Mouse (Mus musculus) neural tube, embryonic 11.5 days (tissue): ENCODE data around the gene Actrt3. TPM values are rescaled to one million over a fixed set of nuclear protein-coding genes. Genes with fewer than 3 reads are reported as not detected.

ENCODE experiments used
- ATAC-seq: fragments of 200-750 bp; cut with Nextera tagmentation; 2 replicates; pipeline ENCODE4 v1.8.0; 2017; ENCODE audit warnings: moderate number of reproducible peaks, mild to moderate bottlenecking, moderate TSS enrichment, moderate library complexity; ENCODE audit not compliant: insufficient read depth, low FRiP score, low TSS enrichment
- DNase-seq: peaks from one replicate; pipeline ENCODE4 v3.0.0-alpha.2; 2015; ENCODE audit warnings: low spot score
- H3K27ac ChIP-seq: fragments of 300-500 bp; sonication (generic); 2 replicates; pipeline ENCODE4 v1.5.1; 2014; ENCODE audit warnings: low read depth, mild to moderate bottlenecking, low read length
- H3K27me3 ChIP-seq: fragments of 300-500 bp; sonication (generic); 2 replicates; pipeline ENCODE4 v1.6.1; 2014; ENCODE audit warnings: mild to moderate bottlenecking, low read length, mixed read lengths; ENCODE audit not compliant: control insufficient read depth, insufficient read depth
- H3K36me3 ChIP-seq: fragments of 300-500 bp; sonication (generic); 2 replicates; pipeline ENCODE4 v1.6.1; 2014; ENCODE audit warnings: mild to moderate bottlenecking, low read length, moderate library complexity, mixed read lengths; ENCODE audit not compliant: control insufficient read depth, insufficient read depth
- H3K4me1 ChIP-seq: fragments of 300-500 bp; sonication (generic); 2 replicates; pipeline ENCODE4 v1.6.1; 2014; ENCODE audit warnings: low read length, mixed read lengths; ENCODE audit not compliant: control insufficient read depth, insufficient read depth
- H3K4me2 ChIP-seq: fragments of 300-500 bp; sonication (generic); 2 replicates; pipeline ENCODE4 v1.6.1; 2014; ENCODE audit warnings: low read depth, mild to moderate bottlenecking, moderate library complexity
- H3K4me3 ChIP-seq: fragments of 300-500 bp; sonication (generic); 2 replicates; pipeline ENCODE4 v1.5.1; 2014; ENCODE audit warnings: low read depth, low read length
- H3K9ac ChIP-seq: fragments of 300-500 bp; sonication (generic); 2 replicates; pipeline ENCODE4 v1.6.1; 2014; ENCODE audit warnings: mild to moderate bottlenecking, low read length
- H3K9me3 ChIP-seq: fragments of 300-500 bp; sonication (generic); 2 replicates; pipeline ENCODE4 v1.6.1; 2016; ENCODE audit warnings: low read length; ENCODE audit not compliant: control insufficient read depth
- WGBS: fragments of 180-500 bp; shearing (Covaris S2); extraction: QIAGEN DNeasy Blood & Tissue Kit; methylation state at CpG from one replicate; pipeline ENCODE4 v1.1.7; 2014; 5-methylcytosine and 5-hydroxymethylcytosine counted together
- polyA plus RNA-seq: library from polyadenylated mRNA; unstranded; fragments of >200 nt; fragmentation: Nextera tagmentation; extraction: Ambion mirVana; gene quantifications from 2 replicates; pipeline ENCODE4 v1.2.1, GENCODE M21; 2014

Actrt3 gene
- polyA plus RNA-seq, 1 experiment from 2014 or later, result 0.37 TPM

- no peak overlapping the region for H3K4me2 ChIP-seq
- no peak for ATAC-seq
- no peak overlapping the region for H3K27ac ChIP-seq
- H3K4me3 ChIP-seq, result no peak overlapping the region
- no peak overlapping the region for H3K9ac ChIP-seq
- 90% methylated on average over 4 of the region's 4 CpGs for WGBS
- H3K36me3 ChIP-seq, result peaks cover 16% of the 10 kb centered on the region
- H3K27me3 ChIP-seq, result no peaks in the 10 kb centered on the region
- H3K9me3 ChIP-seq, result no peaks in the 10 kb centered on the region
- H3K4me1 ChIP-seq, result no peaks in the 10 kb centered on the region
- DNase-seq, result no peak
Measured at GRCm38 (mm10) chr3:30610930-30611329, 11.2 kb upstream of the Actrt3 start.

- H3K9me3 ChIP-seq, result no peaks in the 10 kb centered on the region
- no peaks in the 10 kb centered on the region for H3K4me1 ChIP-seq
- no peak overlapping the region for H3K4me2 ChIP-seq
- WGBS, result 85% methylated on average over 3 of the region's 3 CpGs
- ATAC-seq (no peak), DNase-seq (no peak)
- no peak overlapping the region for H3K9ac ChIP-seq
- H3K4me3 ChIP-seq, result no peak overlapping the region
- no peaks in the 10 kb centered on the region for H3K27me3 ChIP-seq
- peaks cover 11% of the 10 kb centered on the region for H3K36me3 ChIP-seq
- no peak overlapping the region for H3K27ac ChIP-seq
Measured at GRCm38 (mm10) chr3:30608999-30609398, 9.3 kb upstream of the Actrt3 start.

- no peaks in the 10 kb centered on the region for H3K27me3 ChIP-seq
- WGBS, result 36% methylated on average over 10 of the region's 10 CpGs
- H3K4me1 ChIP-seq, result peaks cover 6% of the 10 kb centered on the region; the same call in 1 of the 2 replicates
- no peak overlapping the region for H3K27ac ChIP-seq
- no peaks in the 10 kb centered on the region; the same call in 1 of the 2 replicates for H3K36me3 ChIP-seq
- DNase-seq (no peak), ATAC-seq (no peak)
- peak overlapping the region; percentile 76 for H3K9ac ChIP-seq
- H3K9me3 ChIP-seq, result no peaks in the 10 kb centered on the region
- peak overlapping the region; percentile 69 for H3K4me2 ChIP-seq
- peak overlapping the region; percentile 88 for H3K4me3 ChIP-seq
Measured at GRCm38 (mm10) chr3:30603256-30603655, 3.5 kb upstream of the Actrt3 start.

- no peak for DNase-seq
- no peaks in the 10 kb centered on the region for H3K27me3 ChIP-seq
- H3K36me3 ChIP-seq, result no peaks in the 10 kb centered on the region; the same call in 1 of the 2 replicates
- peak overlapping the region; percentile 69 for H3K4me2 ChIP-seq
- H3K9me3 ChIP-seq, result no peaks in the 10 kb centered on the region
- peak overlapping the region; percentile 76 for H3K9ac ChIP-seq
- WGBS, result under 1% methylated on average over 27 of the region's 27 CpGs
- peak overlapping the region; percentile 95 for H3K27ac ChIP-seq
- peak overlapping the region; percentile 88 for H3K4me3 ChIP-seq
- peak; percentile 56 for ATAC-seq
- H3K4me1 ChIP-seq, result peaks cover 6% of the 10 kb centered on the region; the same call in 1 of the 2 replicates
Measured at GRCm38 (mm10) chr3:30602740-30603098, 3.0 kb upstream of the Actrt3 start.

- DNase-seq (peak; percentile 98), ATAC-seq (peak; percentile 93)
- under 1% methylated on average over 40 of the region's 40 CpGs for WGBS
- no peaks in the 10 kb centered on the region for H3K9me3 ChIP-seq
- H3K27ac ChIP-seq, result peak within 1 kb of the TSS; percentile 95
- H3K4me2 ChIP-seq, result peak within 1 kb of the TSS; percentile 69
- peak within 1 kb of the TSS; percentile 88 for H3K4me3 ChIP-seq
- no peaks in the 10 kb centered on the region for H3K27me3 ChIP-seq
- H3K4me1 ChIP-seq, result peaks cover 6% of the 10 kb centered on the region; the same call in 1 of the 2 replicates
- no peaks in the 10 kb centered on the region for H3K36me3 ChIP-seq
- peak within 1 kb of the TSS; percentile 76 for H3K9ac ChIP-seq
Measured at GRCm38 (mm10) chr3:30602065-30602739, 2.5 kb upstream of the Actrt3 start, which contains the start of gene Mynn. Gene Mynn, plus strand, starts transcription at chr3:30602065.

GRCm38 (mm10) chr3:30601610-30602064, 1.9 kb upstream of the Actrt3 start:
- Histone ChIP-seq H3K9ac (no peak overlapping the region; the same call in 1 of the 2 replicates), H3K4me1 (peaks cover 6% of the 10 kb centered on the region; the same call in 1 of the 2 replicates), H3K4me2 (peak overlapping the region; percentile 69), H3K9me3 (no peaks in the 10 kb centered on the region), H3K27ac (peak overlapping the region; percentile 95), H3K36me3 (no peaks in the 10 kb centered on the region), H3K27me3 (no peaks in the 10 kb centered on the region), H3K4me3 (peak overlapping the region; percentile 88)
- WGBS, result 1% methylated on average over 13 of the region's 13 CpGs
- DNase-seq (no peak), ATAC-seq (no peak)

- Histone ChIP-seq H3K27ac (no peak overlapping the region), H3K36me3 (no peaks in the 10 kb centered on the region), H3K4me2 (peak overlapping the region; percentile 69), H3K27me3 (no peaks in the 10 kb centered on the region), H3K4me3 (peak overlapping the region; percentile 88), H3K4me1 (peaks cover 6% of the 10 kb centered on the region; the same call in 1 of the 2 replicates), H3K9ac (no peak overlapping the region), H3K9me3 (no peaks in the 10 kb centered on the region)
- WGBS, result under 1% methylated on average over 17 of the region's 17 CpGs
- DNase-seq (peak; percentile 88), ATAC-seq (peak; percentile 46)
Measured at GRCm38 (mm10) chr3:30601175-30601574, 1.4 kb upstream of the Actrt3 start.

- Histone ChIP-seq H3K4me3 (peak overlapping the region; percentile 52), H3K4me1 (peaks cover 6% of the 10 kb centered on the region; the same call in 1 of the 2 replicates), H3K36me3 (no peaks in the 10 kb centered on the region), H3K9ac (peak overlapping the region; percentile 48), H3K27ac (peak overlapping the region; percentile 20; the same call in 1 of the 2 replicates), H3K9me3 (no peaks in the 10 kb centered on the region), H3K27me3 (no peaks in the 10 kb centered on the region), H3K4me2 (peak overlapping the region; percentile 69)
- ATAC-seq, result no peak
- peak; percentile 56 for DNase-seq
- under 1% methylated on average over 14 of the region's 14 CpGs for WGBS
Measured at GRCm38 (mm10) chr3:30600717-30601116, 978 bp upstream of the Actrt3 start.

- no peak for ATAC-seq
- H3K27ac ChIP-seq, result no peak overlapping the region
- H3K9me3 ChIP-seq, result no peaks in the 10 kb centered on the region
- no peaks in the 10 kb centered on the region for H3K36me3 ChIP-seq
- H3K4me1 ChIP-seq, result peaks cover 3% of the 10 kb centered on the region; the same call in 1 of the 2 replicates
- H3K27me3 ChIP-seq, result no peaks in the 10 kb centered on the region
- no peak overlapping the region for H3K4me2 ChIP-seq
- no peak overlapping the region for H3K4me3 ChIP-seq
- H3K9ac ChIP-seq, result no peak overlapping the region
- WGBS, result 85% methylated on average over 7 of the region's 7 CpGs
- no peak for DNase-seq
Measured at GRCm38 (mm10) chr3:30597271-30597670, 2.5 kb downstream of the Actrt3 start.
